Comparison of ENCODE assay signal across 8 mouse cellular contexts in the genomic region with DNA sequence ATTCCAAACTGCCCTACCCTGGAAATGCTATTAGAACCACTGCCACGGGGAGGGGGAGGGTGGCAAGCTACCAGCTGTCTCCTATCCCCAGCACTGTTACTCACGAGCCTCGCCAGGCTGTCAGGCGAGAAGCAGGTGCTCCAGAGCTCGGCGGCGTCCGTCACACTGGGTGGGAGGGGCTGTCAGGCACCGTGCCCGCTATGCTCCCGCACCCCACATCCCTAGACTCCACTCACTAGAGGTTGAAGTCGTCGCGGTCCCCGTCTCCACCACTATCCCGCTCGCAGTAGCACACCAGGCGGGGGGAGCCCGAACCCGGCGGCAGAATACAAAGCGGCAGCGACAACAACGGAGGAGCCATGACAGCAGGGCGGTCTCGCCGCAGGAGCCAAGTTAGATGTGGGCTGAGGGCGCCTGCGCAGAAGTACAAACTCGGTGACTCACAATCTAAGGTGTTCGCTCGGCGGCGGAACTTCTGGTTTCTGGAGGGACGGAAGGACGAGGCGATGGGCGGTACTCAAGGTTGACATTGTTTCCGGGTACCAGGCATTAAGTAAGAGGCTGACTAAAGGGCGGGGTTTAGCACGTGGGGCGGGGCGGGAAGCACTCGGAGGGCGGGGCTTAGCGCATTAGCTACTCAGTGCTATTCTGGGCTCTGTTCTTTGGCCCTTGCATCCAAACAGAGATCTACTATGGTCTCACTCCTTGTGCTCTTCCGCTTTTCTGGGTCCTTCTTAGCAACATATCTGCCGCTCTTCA. TPM values are rescaled to one million over a fixed set of nuclear protein-coding genes. Genes with fewer than 3 reads are reported as not detected.
A peak's percentile ranks its signal among the peaks of the same experiment; 100 is the strongest.
DNase-seq lines count a peak whose midpoint lies in the region; ATAC-seq lines count a peak whose summit lies in the region.

A gene (minus strand): TSS at position 544 of the 759 bp plus-strand sequence.

- DNase-seq in adrenal gland, adult (ENCODE audit: inconsistent age in 2 of 2, low spot score in 1 of 2): peak; percentile 96 to 98
- peak; percentile 95 for DNase-seq in embryo, embryonic 10.5 days (ENCODE audit: low spot score)
- DNase-seq in gastrocnemius, postnatal 14 days: peak; percentile 92
- peak; percentile 94 to 96 for DNase-seq in left cerebral cortex, postnatal 10 days (ENCODE audit: extremely low spot score in 1 of 2, low spot score in 2 of 2)
- DNase-seq in right cerebral cortex, postnatal 25 days: peak; percentile 94
- peak; percentile 89 to 90 for DNase-seq in urinary bladder, postnatal 4 days (ENCODE audit: low spot score in 2 of 2)

- intact Hi-C loops in gastrocnemius, postnatal 14 days (cut with DNase I; ENCODE audit: low total_unique reads): no loop called here
- intact Hi-C loops in left cerebral cortex, postnatal 10 days (cut with DNase I): no loop called here

- ATAC-seq in inflammation-experienced regulatory T-cells, adult 6 months: peak; percentile 88
- ATAC-seq in megakaryocyte-erythroid progenitor cell, adult 5-6 weeks (replicated peaks; ENCODE audit: low FRiP score, low TSS enrichment, poor library complexity, severe bottlenecking): peak; percentile 88

RNA-seq across cellular contexts. Expression of the gene that starts here (rescaled TPM):
- 10 to 100 TPM; 15.7 to 18.9 TPM for total RNA-seq in gastrocnemius, postnatal 14 days (2021)
- polyA plus RNA-seq in inflammation-experienced regulatory T-cells, adult 6 months (2017; shearing (Covaris generic)): 10 to 100 TPM; 70.4 to 92.1 (median 89.2) TPM
- 10 to 100 TPM; 72.0 to 79.5 TPM for total RNA-seq in left cerebral cortex, postnatal 10 days (2021)
- total RNA-seq in megakaryocyte-erythroid progenitor cell, adult 5-6 weeks (2014; fragmentation: Nextera tagmentation): 34.5 and 36.3 TPM in 2 replicates
- total RNA-seq in megakaryocyte-erythroid progenitor cell, adult 5-6 weeks (2017): 17.9 and 25.9 TPM in 2 replicates

Comparison
In these comparisons a context has a peak if more than half of its experiments do, and no peak if none do; other contexts are left out.
1. Peak in every context shown above with its lines: DNase-seq and ATAC-seq.